Mouse (Mus musculus): ENCODE measurements at regions not wholly inside any gene's neighbourhood (a gene's known extent, or its start where the extent isn't known, plus 50 kb on each side); places are given as distances from the start of the nearest gene placed in this dataset.

- no peak for TF ChIP-seq CTCF (IDR thresholded peaks at IDR 0.05 in 2 of 3, conservative IDR thresholded peaks at IDR 0.05 in 1 of 3; ENCODE audit: control insufficient read depth in 1 of 3, insufficient read depth in 1 of 3, low read depth in 2 of 3, low read length in 3 of 3, poor library complexity in 1 of 3, severe bottlenecking in 1 of 3)
- no peak for TF ChIP-seq SMC3 (IDR thresholded peaks at IDR 0.05; ENCODE audit: low read depth, low read length)
These were observed 127.9 kb upstream of the 3110018I06Rik start for GRCm38 (mm10) chr12:107360511-107360910.
